Mouse (Mus musculus) cerebellum, adult 11-12 months (tissue): Measurements from ENCODE around the gene Vmn1r119.
"Not testable (repeated sequence)": the region's sequence is repeated elsewhere in the genome, so short reads cannot be mapped to it uniquely, and the experiment has no call there.

ENCODE experiments used
- DNase-seq: peaks from one replicate; pipeline ENCODE4 v3.0.0; 2022

Vmn1r119 gene

GRCm38 (mm10) chr7:21012355-21012754, at the start of gene Vmn1r119:
Gene Vmn1r119, minus strand, starts transcription at chr7:21012455.
- not testable (repeated sequence) for DNase-seq

- DNase-seq, result not testable (repeated sequence)
These were observed 41.4 kb upstream of the Vmn1r119 start, which contains the start of gene Vmn1r120 for GRCm38 (mm10) chr7:21053684-21054083. Gene Vmn1r120, minus strand, starts transcription at chr7:21053784.
